Mouse (Mus musculus): ENCODE measurements around the gene Atp5j. TPM values are rescaled to one million over a fixed set of nuclear protein-coding genes. Genes with fewer than 3 reads are reported as not detected.
A peak's percentile ranks its signal among the peaks of the same experiment; 100 is the strongest.

The Atp5j gene
- total RNA-seq, 1 experiment, result 149 TPM

- TF ChIP-seq CHD2 (IDR thresholded peaks at IDR 0.05; ENCODE audit: low read depth, low read length), result no peak
- no peak for TF ChIP-seq ZC3H11A (IDR thresholded peaks at IDR 0.05; ENCODE audit: borderline replicate concordance, low read depth, low read length)
- no peak for TF ChIP-seq MAFK (IDR thresholded peaks at IDR 0.05; ENCODE audit: insufficient read depth, low read depth, low read length)
- TF ChIP-seq ZNF384 (IDR thresholded peaks at IDR 0.05; ENCODE audit: low read depth, low read length), result no peak
- no peak for TF ChIP-seq HCFC1 (IDR thresholded peaks at IDR 0.05; ENCODE audit: borderline replicate concordance, insufficient read depth, low read length)
- in situ Hi-C loops (cut with MboI; ENCODE audit: low sequenced_read_pairs in 2 of 2, unreplicated experiment in 2 of 2), result no loop called here
- Histone ChIP-seq H3K9me3 (ENCODE audit: control insufficient read depth, insufficient read depth, low read depth, low read length) (no peaks in the 10 kb centered on the region), H3K4me1 (ENCODE audit: control insufficient read depth in 2 of 2, insufficient read depth in 2 of 2, low read length in 2 of 2, poor library complexity in 1 of 2) (peaks cover 0 to 4% of the 10 kb centered on the region in 2 experiments; a peak in 1 of 4 replicates), H3K4me3 (ENCODE audit: insufficient read depth in 1 of 2, low read depth in 1 of 2, low read length in 2 of 2, poor library complexity in 1 of 2, severe bottlenecking in 1 of 2) (no peak overlapping the region), H3K36me3 (ENCODE audit: control insufficient read depth, insufficient read depth, low read length, poor library complexity, severe bottlenecking) (no peaks in the 10 kb centered on the region; the same call in 1 of the 2 replicates), H3K27ac (ENCODE audit: insufficient read depth, low read depth, low read length, poor library complexity, severe bottlenecking) (no peak overlapping the region), H3K9ac (ENCODE audit: insufficient read depth, low read depth, low read length, poor library complexity, severe bottlenecking) (no peak overlapping the region)
- DNase-seq (ENCODE audit: low read depth, low spot score), result no peak
Observed at GRCm38 (mm10) chr16:84796678-84797077, 38.7 kb downstream of the Atp5j start.

GRCm38 (mm10) chr16:84795337-84795736, 40.1 kb downstream of the Atp5j start:
- no peak overlapping the region for H3K4me3 ChIP-seq (ENCODE audit: insufficient read depth in 1 of 2, low read depth in 1 of 2, low read length in 2 of 2, poor library complexity in 1 of 2, severe bottlenecking in 1 of 2)
- no peaks in the 10 kb centered on the region; the same call in 1 of the 2 replicates for H3K36me3 ChIP-seq (ENCODE audit: control insufficient read depth, insufficient read depth, low read length, poor library complexity, severe bottlenecking)
- H3K9ac ChIP-seq (ENCODE audit: insufficient read depth, low read depth, low read length, poor library complexity, severe bottlenecking), result no peak overlapping the region
- DNase-seq (ENCODE audit: low read depth, low spot score), result no peak
- H3K27ac ChIP-seq (ENCODE audit: insufficient read depth, low read depth, low read length, poor library complexity, severe bottlenecking), result no peak overlapping the region
- in situ Hi-C loops (cut with MboI; ENCODE audit: low sequenced_read_pairs in 2 of 2, unreplicated experiment in 2 of 2), result no loop called here
- peaks cover 0 to 4% of the 10 kb centered on the region in 2 experiments; a peak in 1 of 4 replicates for H3K4me1 ChIP-seq (ENCODE audit: control insufficient read depth in 2 of 2, insufficient read depth in 2 of 2, low read length in 2 of 2, poor library complexity in 1 of 2)
- TF ChIP-seq CHD2 (IDR thresholded peaks at IDR 0.05; ENCODE audit: low read depth, low read length) (no peak), HCFC1 (IDR thresholded peaks at IDR 0.05; ENCODE audit: borderline replicate concordance, insufficient read depth, low read length) (no peak), ZC3H11A (IDR thresholded peaks at IDR 0.05; ENCODE audit: borderline replicate concordance, low read depth, low read length) (no peak), ZNF384 (IDR thresholded peaks at IDR 0.05; ENCODE audit: low read depth, low read length) (no peak), MAFK (IDR thresholded peaks at IDR 0.05; ENCODE audit: insufficient read depth, low read depth, low read length) (no peak)
- H3K9me3 ChIP-seq (ENCODE audit: control insufficient read depth, insufficient read depth, low read depth, low read length), result no peaks in the 10 kb centered on the region

- Histone ChIP-seq H3K36me3 (ENCODE audit: control insufficient read depth, insufficient read depth, low read length, poor library complexity, severe bottlenecking) (no peaks in the 10 kb centered on the region; the same call in 1 of the 2 replicates), H3K4me1 (ENCODE audit: control insufficient read depth in 2 of 2, insufficient read depth in 2 of 2, low read length in 2 of 2, poor library complexity in 1 of 2) (peaks cover 0 to 4% of the 10 kb centered on the region in 2 experiments; a peak in 1 of 4 replicates), H3K9me3 (ENCODE audit: control insufficient read depth, insufficient read depth, low read depth, low read length) (no peaks in the 10 kb centered on the region), H3K9ac (ENCODE audit: insufficient read depth, low read depth, low read length, poor library complexity, severe bottlenecking) (peak overlapping the region; percentile 21), H3K4me3 (ENCODE audit: insufficient read depth in 1 of 2, low read depth in 1 of 2, low read length in 2 of 2, poor library complexity in 1 of 2, severe bottlenecking in 1 of 2) (peak overlapping the region; percentile 17 to 33; a peak in 1 of 4 replicates), H3K27ac (ENCODE audit: insufficient read depth, low read depth, low read length, poor library complexity, severe bottlenecking) (no peak overlapping the region)
- in situ Hi-C loops (cut with MboI; ENCODE audit: low sequenced_read_pairs in 2 of 2, unreplicated experiment in 2 of 2), result no loop called here
- TF ChIP-seq HCFC1 (IDR thresholded peaks at IDR 0.05; ENCODE audit: borderline replicate concordance, insufficient read depth, low read length) (no peak), CHD2 (IDR thresholded peaks at IDR 0.05; ENCODE audit: low read depth, low read length) (no peak), ZC3H11A (IDR thresholded peaks at IDR 0.05; ENCODE audit: borderline replicate concordance, low read depth, low read length) (no peak), ZNF384 (IDR thresholded peaks at IDR 0.05; ENCODE audit: low read depth, low read length) (no peak), MAFK (IDR thresholded peaks at IDR 0.05; ENCODE audit: insufficient read depth, low read depth, low read length) (no peak)
- DNase-seq (ENCODE audit: low read depth, low spot score), result no peak
Observed at GRCm38 (mm10) chr16:84793401-84793800, 42.0 kb downstream of the Atp5j start.

GRCm38 (mm10) chr16:84790595-84791165, 44.7 kb downstream of the Atp5j start:
- no peak overlapping the region for H3K9ac ChIP-seq (ENCODE audit: insufficient read depth, low read depth, low read length, poor library complexity, severe bottlenecking)
- in situ Hi-C loops (cut with MboI; ENCODE audit: low sequenced_read_pairs in 2 of 2, unreplicated experiment in 2 of 2), result no loop called here
- H3K4me1 ChIP-seq (ENCODE audit: control insufficient read depth in 2 of 2, insufficient read depth in 2 of 2, low read length in 2 of 2, poor library complexity in 1 of 2), result peaks cover 0 to 4% of the 10 kb centered on the region in 2 experiments; a peak in 1 of 4 replicates
- no peaks in the 10 kb centered on the region for H3K9me3 ChIP-seq (ENCODE audit: control insufficient read depth, insufficient read depth, low read depth, low read length)
- H3K36me3 ChIP-seq (ENCODE audit: control insufficient read depth, insufficient read depth, low read length, poor library complexity, severe bottlenecking), result peaks cover 3% of the 10 kb centered on the region
- DNase-seq (ENCODE audit: low read depth, low spot score), result no peak
- TF ChIP-seq MAFK (IDR thresholded peaks at IDR 0.05; ENCODE audit: insufficient read depth, low read depth, low read length), result no peak
- no peak for TF ChIP-seq CHD2 (IDR thresholded peaks at IDR 0.05; ENCODE audit: low read depth, low read length)
- TF ChIP-seq ZNF384 (IDR thresholded peaks at IDR 0.05; ENCODE audit: low read depth, low read length), result no peak
- no peak for TF ChIP-seq HCFC1 (IDR thresholded peaks at IDR 0.05; ENCODE audit: borderline replicate concordance, insufficient read depth, low read length)
- TF ChIP-seq ZC3H11A (IDR thresholded peaks at IDR 0.05; ENCODE audit: borderline replicate concordance, low read depth, low read length), result no peak
- no peak overlapping the region for H3K4me3 ChIP-seq (ENCODE audit: insufficient read depth in 1 of 2, low read depth in 1 of 2, low read length in 2 of 2, poor library complexity in 1 of 2, severe bottlenecking in 1 of 2)
- no peak overlapping the region for H3K27ac ChIP-seq (ENCODE audit: insufficient read depth, low read depth, low read length, poor library complexity, severe bottlenecking)
